Mouse (Mus musculus) intestine, embryonic 14.5 days (tissue): ENCODE results near the gene Lrfn4. TPM values are rescaled to one million over a fixed set of nuclear protein-coding genes. Genes with fewer than 3 reads are reported as not detected.
"Not testable (repeated sequence)": the region's sequence is repeated elsewhere in the genome, so short reads cannot be mapped to it uniquely, and the experiment has no call there.

Experiments
- ATAC-seq: fragments of 200-750 bp; cut with Nextera tagmentation; replicated peaks from 2 replicates; pipeline ENCODE4 v1.8.0; 2017; ENCODE audit warnings: low read depth, moderate number of reproducible peaks, moderate TSS enrichment, moderate library complexity; ENCODE audit not compliant: low FRiP score, low TSS enrichment
- DNase-seq: peaks from one replicate; pipeline ENCODE4 v3.0.0-alpha.2; 2018; ENCODE audit warnings: low spot score
- H3K27ac ChIP-seq: fragments of 300-500 bp; sonication (generic); 2 replicates; pipeline ENCODE4 v1.5.1; 2014; ENCODE audit warnings: low read depth, mild to moderate bottlenecking, control low read depth
- H3K27me3 ChIP-seq: fragments of 300-500 bp; sonication (generic); replicated peaks from 2 replicates; pipeline ENCODE4 v1.6.1; 2014; ENCODE audit warnings: low read length, control low read depth; ENCODE audit not compliant: control insufficient read depth, insufficient read depth
- H3K36me3 ChIP-seq: fragments of 300-500 bp; sonication (generic); 2 replicates; pipeline ENCODE4 v1.6.1; 2014; ENCODE audit warnings: low read length, control low read depth; ENCODE audit not compliant: control insufficient read depth, insufficient read depth
- H3K4me1 ChIP-seq: fragments of 300-500 bp; sonication (generic); replicated peaks from 2 replicates; pipeline ENCODE4 v1.6.1; 2014; ENCODE audit warnings: low read length, control low read depth, mixed read lengths; ENCODE audit not compliant: control insufficient read depth, insufficient read depth
- H3K4me2 ChIP-seq: fragments of 300-500 bp; sonication (generic); 2 replicates; pipeline ENCODE4 v1.6.1; 2014; ENCODE audit warnings: low read length
- H3K4me3 ChIP-seq: fragments of 300-500 bp; sonication (generic); 2 replicates; pipeline ENCODE4 v1.5.1; 2014; ENCODE audit warnings: low read depth, low read length, control low read depth, mixed read lengths
- H3K9ac ChIP-seq: fragments of 300-500 bp; sonication (generic); 2 replicates; pipeline ENCODE4 v1.6.1; 2014; ENCODE audit warnings: mild to moderate bottlenecking, low read length
- H3K9me3 ChIP-seq: fragments of 300-500 bp; sonication (generic); 2 replicates; pipeline ENCODE4 v1.6.1; 2016; ENCODE audit warnings: low read length, control low read depth; ENCODE audit not compliant: control insufficient read depth
- WGBS: fragments of 180-500 bp; shearing (Covaris S2); extraction: QIAGEN DNeasy Blood & Tissue Kit; methylation state at CpG from one replicate; pipeline ENCODE4 v1.1.7; 2014; 5-methylcytosine and 5-hydroxymethylcytosine counted together
- polyA plus RNA-seq: library from polyadenylated mRNA; unstranded; fragments of >200 nt; fragmentation: Nextera tagmentation; extraction: Ambion mirVana; gene quantifications from 2 replicates; pipeline ENCODE4 v1.2.1, GENCODE M21; 2014

Lrfn4 gene
- polyA plus RNA-seq, 1 experiment from 2014 or later = 9.3 TPM

DNA sequence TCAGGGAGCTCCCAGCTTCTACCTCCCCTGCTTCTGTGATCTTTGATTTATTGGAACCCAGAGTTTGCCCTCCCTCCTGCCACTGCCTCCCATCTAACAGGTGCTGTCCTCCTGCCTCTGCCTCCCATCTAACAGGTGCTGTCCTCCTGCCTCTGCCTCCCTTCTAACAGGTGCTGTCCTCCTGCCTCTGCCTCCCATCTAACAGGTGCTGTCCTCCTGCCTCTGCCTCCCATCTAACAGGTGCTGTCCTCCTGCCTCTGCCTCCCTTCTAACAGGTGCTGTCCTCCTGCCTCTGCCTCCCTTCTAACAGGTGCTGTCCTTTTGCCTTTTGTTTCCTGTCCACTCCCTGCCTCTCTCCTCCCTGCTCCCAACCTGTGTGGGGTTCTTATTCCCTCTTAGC is 28.7 kb downstream of the Lrfn4 start:
- not testable (repeated sequence) for H3K27me3 ChIP-seq, H3K36me3 ChIP-seq, H3K4me1 ChIP-seq, H3K9me3 ChIP-seq, H3K4me2 ChIP-seq, H3K9ac ChIP-seq, DNase-seq, H3K27ac ChIP-seq, ATAC-seq, H3K4me3 ChIP-seq

DNA sequence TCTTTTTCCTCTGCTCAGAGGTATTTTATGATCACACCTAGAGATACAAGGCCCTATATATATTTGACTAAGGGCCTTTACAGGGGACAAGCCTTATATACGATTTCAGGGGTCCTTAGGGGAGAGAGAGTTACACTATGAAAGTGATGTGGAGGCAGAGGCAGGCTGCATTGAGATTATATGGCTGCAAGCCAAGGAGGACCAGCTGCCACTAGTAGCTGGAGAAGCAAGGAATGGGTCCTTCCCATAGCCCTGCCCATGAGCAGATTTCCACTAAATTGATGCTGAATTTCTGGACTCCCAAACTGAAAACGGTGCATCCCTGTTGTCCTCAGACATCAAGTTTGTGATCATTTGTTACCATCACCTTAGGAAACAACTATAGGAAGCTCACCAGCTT is 31.6 kb downstream of the Lrfn4 start:
- WGBS = 64% methylated on average over 2 of the region's 2 CpGs
- no peak for ATAC-seq

DNA sequence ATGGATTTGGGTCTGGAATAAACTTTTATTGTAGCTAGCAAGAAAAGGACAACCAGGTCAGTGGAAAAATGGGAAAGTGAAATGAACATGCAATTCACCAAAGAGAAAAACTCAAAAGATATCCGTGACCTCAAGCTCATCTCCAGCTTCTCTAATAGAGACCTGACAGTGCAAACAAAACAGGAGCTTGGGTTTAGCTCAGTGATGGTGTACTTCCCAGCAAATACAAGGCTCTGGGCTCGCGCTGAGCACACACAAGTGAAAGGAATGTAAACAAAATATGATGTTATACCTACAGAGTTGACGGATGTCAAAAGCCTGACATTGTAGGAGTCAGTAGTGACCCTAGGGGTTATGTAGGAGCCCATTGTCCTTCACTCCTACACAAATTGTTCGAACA is 36.2 kb downstream of the Lrfn4 start:
- Histone ChIP-seq H3K9me3 (no peaks in the 10 kb centered on the region), H3K36me3 (no peaks in the 10 kb centered on the region), H3K4me3 (no peak overlapping the region), H3K4me1 (no peaks in the 10 kb centered on the region), H3K9ac (no peak overlapping the region), H3K27ac (no peak overlapping the region), H3K4me2 (no peak overlapping the region), H3K27me3 (no peaks in the 10 kb centered on the region)
- DNase-seq = no peak
- ATAC-seq = no peak
- 54% methylated on average over 5 of the region's 5 CpGs for WGBS

More for the DNA sequence above, 31.6 kb downstream of the Lrfn4 start:
- DNase-seq = no peak
- no peaks in the 10 kb centered on the region for H3K36me3 ChIP-seq
- no peaks in the 10 kb centered on the region for H3K9me3 ChIP-seq
- no peak overlapping the region for H3K4me2 ChIP-seq
- H3K9ac ChIP-seq = no peak overlapping the region
- H3K27me3 ChIP-seq = no peaks in the 10 kb centered on the region
- no peak overlapping the region for H3K27ac ChIP-seq
- H3K4me3 ChIP-seq = no peak overlapping the region
- H3K4me1 ChIP-seq = no peaks in the 10 kb centered on the region

DNA sequence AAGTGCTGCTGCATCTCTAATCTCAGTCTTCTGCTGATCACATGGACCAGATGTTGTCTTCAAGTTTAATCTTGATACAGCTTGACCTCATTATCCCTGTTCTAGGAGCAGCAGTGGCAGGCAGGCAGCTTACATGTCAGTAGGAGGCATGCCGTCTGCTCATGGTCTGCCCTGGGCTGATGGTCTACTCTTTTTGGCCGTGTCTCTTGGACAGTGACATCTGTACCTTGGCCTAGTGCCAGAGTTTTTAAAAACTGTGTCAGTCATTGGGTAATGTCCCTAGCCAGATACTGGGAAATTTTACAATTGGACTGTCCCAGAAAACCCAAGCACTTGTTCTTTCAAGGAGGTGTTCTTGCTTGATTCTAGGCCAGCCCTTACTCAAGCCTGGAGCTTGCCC is 36.7 kb downstream of the Lrfn4 start:
- DNase-seq (no peak), ATAC-seq (no peak)
- Histone ChIP-seq H3K4me2 (no peak overlapping the region), H3K9ac (no peak overlapping the region), H3K4me3 (no peak overlapping the region), H3K36me3 (no peaks in the 10 kb centered on the region), H3K27me3 (no peaks in the 10 kb centered on the region), H3K4me1 (no peaks in the 10 kb centered on the region), H3K27ac (no peak overlapping the region), H3K9me3 (no peaks in the 10 kb centered on the region)
- WGBS = 56% methylated on average over 2 of the region's 2 CpGs

DNA sequence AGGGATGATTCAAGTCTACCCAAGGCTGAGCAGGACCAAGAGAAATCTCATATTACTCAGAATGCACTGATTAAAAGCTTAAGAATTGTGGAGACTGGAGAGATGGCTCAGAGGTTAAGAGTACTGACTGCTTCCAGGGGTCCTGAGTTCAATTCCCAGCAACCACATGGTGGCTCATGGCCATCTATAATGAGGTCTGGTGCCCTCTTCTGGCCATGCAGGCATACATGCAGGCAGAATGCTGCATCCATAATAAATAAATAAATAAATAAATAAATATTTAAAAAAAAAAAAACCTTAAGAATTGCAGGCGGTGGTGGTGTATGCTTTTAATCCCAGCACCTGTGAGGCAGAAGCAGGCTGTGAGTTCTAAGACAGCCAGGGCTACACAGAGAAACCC is 42.2 kb downstream of the Lrfn4 start:
- Histone ChIP-seq H3K9me3 (no peaks in the 10 kb centered on the region), H3K4me1 (no peaks in the 10 kb centered on the region), H3K27me3 (no peaks in the 10 kb centered on the region), H3K9ac (no peak overlapping the region), H3K4me3 (no peak overlapping the region), H3K36me3 (no peaks in the 10 kb centered on the region), H3K27ac (no peak overlapping the region), H3K4me2 (no peak overlapping the region)
- WGBS = 84% methylated on average over 1 of the region's 1 CpGs
- no peak for DNase-seq
- no peak for ATAC-seq

DNA sequence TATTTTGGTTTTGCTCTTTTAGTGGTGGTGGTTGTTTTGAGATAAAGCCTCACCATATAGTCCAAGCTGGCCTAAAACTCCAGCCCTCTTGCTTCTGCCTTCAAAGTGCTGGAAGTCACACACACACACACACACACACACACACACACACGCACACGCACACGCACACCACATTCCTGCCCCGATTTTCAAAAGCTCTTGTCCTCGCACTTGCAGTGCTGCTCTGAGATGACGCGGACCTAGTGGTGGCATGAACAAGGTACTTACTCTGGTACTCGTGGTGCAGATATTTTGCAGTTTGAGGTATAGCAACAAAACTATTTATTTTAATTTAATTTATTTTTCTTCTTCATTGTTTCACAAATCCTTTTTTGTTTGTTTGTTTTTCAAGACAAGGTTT is 43.0 kb downstream of the Lrfn4 start:
- Histone ChIP-seq H3K27me3 (no peaks in the 10 kb centered on the region), H3K4me3 (no peak overlapping the region), H3K9me3 (no peaks in the 10 kb centered on the region), H3K36me3 (no peaks in the 10 kb centered on the region), H3K4me1 (no peaks in the 10 kb centered on the region), H3K27ac (no peak overlapping the region), H3K9ac (no peak overlapping the region), H3K4me2 (no peak overlapping the region)
- no peak for DNase-seq
- ATAC-seq = no peak
- 86% methylated on average over 8 of the region's 8 CpGs for WGBS

DNA sequence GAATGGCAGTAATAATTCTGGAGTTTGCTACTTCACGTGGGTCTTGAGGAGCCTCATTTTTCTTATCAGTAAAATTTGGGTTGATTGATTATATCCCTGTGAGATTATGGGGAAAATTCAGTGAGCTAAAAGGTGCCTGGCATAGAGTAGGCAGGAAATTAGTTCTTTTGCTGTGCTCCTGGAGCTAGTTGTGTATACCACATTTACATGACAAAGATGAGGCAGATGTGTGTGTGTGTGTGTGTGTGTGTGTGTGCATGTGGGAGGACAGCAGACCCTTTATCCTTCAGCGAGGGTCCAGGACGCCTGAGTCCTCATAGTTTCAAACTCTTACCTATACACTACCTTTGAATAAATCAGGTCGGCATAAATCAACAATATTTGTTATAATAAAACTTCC is 43.4 kb downstream of the Lrfn4 start:
- 69% methylated on average over 4 of the region's 4 CpGs for WGBS
- ATAC-seq = no peak
- no peak overlapping the region for H3K4me2 ChIP-seq
- no peaks in the 10 kb centered on the region for H3K4me1 ChIP-seq
- H3K27me3 ChIP-seq = no peaks in the 10 kb centered on the region
- no peaks in the 10 kb centered on the region for H3K36me3 ChIP-seq
- DNase-seq = no peak
- no peak overlapping the region for H3K27ac ChIP-seq
- H3K4me3 ChIP-seq = no peak overlapping the region
- no peaks in the 10 kb centered on the region for H3K9me3 ChIP-seq
- no peak overlapping the region for H3K9ac ChIP-seq

DNA sequence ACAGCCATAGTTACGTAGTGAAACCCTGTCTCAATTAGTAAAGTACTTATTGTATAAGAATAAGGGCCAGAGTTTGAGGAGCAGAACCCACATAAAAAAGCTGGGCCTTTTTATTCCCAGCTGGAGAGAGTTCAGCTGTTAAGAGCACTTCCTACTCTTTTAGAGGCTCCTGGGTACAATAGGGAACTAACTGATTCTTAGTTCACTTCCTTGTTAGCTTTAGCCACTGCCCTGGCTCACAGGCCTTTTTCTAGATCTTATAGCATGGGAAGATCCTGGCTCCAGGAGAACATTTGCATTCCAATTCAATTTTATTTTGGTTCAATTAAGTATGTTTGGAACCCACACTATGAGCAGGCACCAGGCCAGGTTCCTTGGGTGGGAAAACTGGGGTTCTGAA is 43.8 kb downstream of the Lrfn4 start:
- no peak for DNase-seq
- WGBS = 97% methylated on average over 1 of the region's 1 CpGs
- H3K27me3 ChIP-seq = no peaks in the 10 kb centered on the region
- no peak overlapping the region for H3K4me3 ChIP-seq
- H3K27ac ChIP-seq = no peak overlapping the region
- no peaks in the 10 kb centered on the region for H3K36me3 ChIP-seq
- no peaks in the 10 kb centered on the region for H3K9me3 ChIP-seq
- no peak for ATAC-seq
- no peak overlapping the region for H3K9ac ChIP-seq
- no peak overlapping the region for H3K4me2 ChIP-seq
- no peaks in the 10 kb centered on the region for H3K4me1 ChIP-seq

DNA sequence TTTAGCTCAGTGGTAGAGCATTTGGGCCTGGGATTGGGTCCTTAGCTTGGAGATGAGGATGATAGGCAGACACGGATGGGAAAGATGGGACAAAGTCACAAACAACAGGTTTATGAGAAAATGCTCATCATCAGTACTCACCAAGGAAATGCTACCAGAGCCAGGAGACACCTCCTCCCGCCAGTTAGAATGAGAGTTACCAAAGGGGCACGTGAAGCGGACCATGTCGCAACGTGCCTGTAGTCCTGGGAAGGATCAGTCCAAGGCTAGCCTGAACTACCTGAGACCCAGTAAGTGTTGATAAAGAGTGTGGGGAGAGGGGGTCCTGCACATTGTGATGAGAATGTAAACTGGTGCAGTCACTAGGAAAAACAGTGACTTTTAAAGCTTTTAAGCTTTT is 44.7 kb downstream of the Lrfn4 start:
- H3K4me3 ChIP-seq = no peak overlapping the region
- no peak overlapping the region for H3K4me2 ChIP-seq
- WGBS = 87% methylated on average over 6 of the region's 6 CpGs
- no peaks in the 10 kb centered on the region for H3K27me3 ChIP-seq
- ATAC-seq (no peak), DNase-seq (no peak)
- H3K4me1 ChIP-seq = no peaks in the 10 kb centered on the region
- H3K27ac ChIP-seq = no peak overlapping the region
- no peaks in the 10 kb centered on the region for H3K9me3 ChIP-seq
- no peaks in the 10 kb centered on the region for H3K36me3 ChIP-seq
- no peak overlapping the region for H3K9ac ChIP-seq
